Mouse (Mus musculus): ENCODE results near the gene 2810408A11Rik. TPM values are rescaled to one million over a fixed set of nuclear protein-coding genes. Genes with fewer than 3 reads are reported as not detected.

2810408A11Rik gene
- polyA plus RNA-seq, 1 experiment from 2014 or later: 7.9 TPM

DNA sequence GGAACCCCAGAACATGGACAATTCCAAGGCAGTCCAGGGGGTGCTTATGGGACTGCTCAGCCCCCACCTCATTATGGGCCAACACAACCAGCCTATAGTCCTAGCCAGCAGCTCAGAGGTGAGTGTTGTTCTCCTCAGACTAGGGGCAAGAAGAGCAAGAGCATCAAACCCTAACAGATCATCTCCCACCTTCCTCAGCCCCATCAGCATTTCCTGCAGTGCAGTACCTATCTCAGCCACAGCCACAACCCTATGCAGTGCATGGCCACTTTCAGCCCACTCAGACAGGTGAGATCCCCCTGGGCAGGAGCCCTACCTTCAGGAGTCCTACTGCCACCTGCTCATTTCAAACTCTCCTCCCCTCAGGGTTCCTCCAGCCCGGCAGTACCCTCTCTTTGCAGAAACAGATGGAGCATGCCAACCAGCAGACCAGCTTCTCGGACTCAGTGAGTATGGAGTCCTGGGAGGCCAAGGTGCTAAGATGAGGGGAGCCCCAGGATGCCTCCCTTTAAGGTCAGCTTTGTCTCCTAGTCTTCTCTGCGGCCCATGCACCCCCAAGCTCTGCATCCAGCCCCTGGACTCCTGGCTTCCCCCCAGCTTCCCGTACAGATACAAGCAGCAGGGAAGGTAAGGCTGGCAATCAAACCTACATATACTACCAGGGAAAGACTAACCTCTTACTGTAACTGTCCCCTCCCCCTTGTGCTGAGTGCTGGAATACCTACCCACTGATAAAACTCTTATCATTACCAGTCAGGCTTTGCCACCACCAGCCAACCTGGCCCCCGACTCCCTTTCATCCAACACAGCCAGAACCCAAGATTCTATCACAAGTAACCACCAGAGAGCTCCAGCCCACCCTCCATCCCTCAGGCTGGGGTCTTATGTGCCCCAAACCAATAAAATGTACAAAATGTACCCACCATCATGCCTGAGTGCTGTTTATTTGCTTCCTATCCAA is 15.2 kb upstream of the 2810408A11Rik start:
- H3K4me3 ChIP-seq (ENCODE audit: low read length): no peak overlapping the region
- no peaks in the 10 kb centered on the region for H3K27me3 ChIP-seq (ENCODE audit: control insufficient read depth, insufficient read depth, low read depth, low read length)

DNA sequence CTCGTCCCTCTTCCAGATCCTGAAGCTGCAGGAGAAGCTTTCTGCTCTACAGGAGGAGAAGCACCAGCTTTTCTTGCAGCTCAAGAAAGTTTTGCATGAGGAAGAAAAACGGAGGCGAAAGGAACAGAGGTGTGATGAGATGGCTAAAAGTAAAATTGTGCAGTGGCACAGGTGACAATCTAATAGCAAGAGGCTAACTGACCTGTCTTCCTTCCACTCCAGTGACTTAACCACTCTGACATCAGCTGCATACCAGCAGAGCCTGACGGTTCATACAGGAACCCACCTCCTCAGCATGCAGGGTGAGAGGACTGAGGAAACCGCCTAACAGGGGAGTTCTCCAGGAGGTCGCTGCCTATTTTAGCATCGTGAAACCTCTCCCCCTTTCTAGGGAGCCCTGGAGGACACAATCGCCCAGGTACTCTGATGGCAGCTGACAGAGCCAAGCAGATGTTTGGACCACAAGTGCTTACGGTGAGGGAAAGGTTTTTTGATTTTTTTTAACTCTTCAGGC is 14.2 kb upstream of the 2810408A11Rik start:
- Histone ChIP-seq H3K27me3 (ENCODE audit: control insufficient read depth, insufficient read depth, low read depth, low read length) (no peaks in the 10 kb centered on the region), H3K4me1 (replicated peaks; ENCODE audit: control insufficient read depth, insufficient read depth, low read length) (peaks cover 32% of the 10 kb centered on the region), H3K9ac (ENCODE audit: low read length) (peak overlapping the region; percentile 85), H3K27ac (ENCODE audit: low read length) (no peak overlapping the region), H3K36me3 (ENCODE audit: control insufficient read depth, insufficient read depth, low read length) (peaks cover 64% of the 10 kb centered on the region), H3K4me3 (ENCODE audit: low read length) (peak overlapping the region; percentile 98), H3K9me3 (ENCODE audit: control insufficient read depth, low read length) (no peaks in the 10 kb centered on the region), H3K4me2 (ENCODE audit: low read depth, low read length) (peak overlapping the region; percentile 93)
- 29% methylated on average over 9 of the region's 9 CpGs for WGBS
- no peak for ATAC-seq (ENCODE audit: low read depth)

More for the DNA sequence above, 15.2 kb upstream of the 2810408A11Rik start:
- Histone ChIP-seq H3K9me3 (ENCODE audit: control insufficient read depth, low read length) (no peaks in the 10 kb centered on the region), H3K9ac (ENCODE audit: low read length) (no peak overlapping the region), H3K36me3 (ENCODE audit: control insufficient read depth, insufficient read depth, low read length) (peaks cover 55% of the 10 kb centered on the region), H3K27ac (ENCODE audit: low read length) (no peak overlapping the region), H3K4me1 (replicated peaks; ENCODE audit: control insufficient read depth, insufficient read depth, low read length) (peaks cover 32% of the 10 kb centered on the region), H3K4me2 (ENCODE audit: low read depth, low read length) (no peak overlapping the region)
- 53% methylated on average over 5 of the region's 5 CpGs for WGBS
- no peak for ATAC-seq (ENCODE audit: low read depth)

DNA sequence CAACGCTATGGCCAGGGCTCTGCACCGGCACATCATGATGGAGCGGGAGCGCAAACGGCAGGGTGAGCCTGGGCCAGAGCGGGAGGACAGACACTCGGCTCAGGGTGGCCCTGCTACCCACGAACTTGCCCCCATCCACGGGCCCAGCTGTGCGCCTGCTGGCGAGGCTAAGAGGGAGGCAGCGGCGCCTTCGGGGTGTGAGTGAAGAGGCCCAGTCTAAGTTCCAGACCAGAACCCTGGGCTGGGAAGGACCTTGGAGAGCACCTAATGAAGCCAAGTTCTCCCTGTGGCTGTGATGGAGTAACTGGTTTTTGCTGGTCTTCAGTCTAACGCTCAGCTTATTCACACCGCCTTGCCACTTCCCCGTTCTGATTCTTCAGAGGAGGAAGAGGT is 13.6 kb upstream of the 2810408A11Rik start:
- ATAC-seq (ENCODE audit: low read depth): no peak; the same call in 1 of the 2 replicates
- Histone ChIP-seq H3K4me3 (ENCODE audit: low read length) (peak overlapping the region; percentile 98), H3K9me3 (ENCODE audit: control insufficient read depth, low read length) (no peaks in the 10 kb centered on the region), H3K4me2 (ENCODE audit: low read depth, low read length) (peak overlapping the region; percentile 93), H3K36me3 (ENCODE audit: control insufficient read depth, insufficient read depth, low read length) (peaks cover 67% of the 10 kb centered on the region), H3K27me3 (ENCODE audit: control insufficient read depth, insufficient read depth, low read depth, low read length) (no peaks in the 10 kb centered on the region), H3K9ac (ENCODE audit: low read length) (peak overlapping the region; percentile 85), H3K4me1 (replicated peaks; ENCODE audit: control insufficient read depth, insufficient read depth, low read length) (peaks cover 29% of the 10 kb centered on the region), H3K27ac (ENCODE audit: low read length) (peak overlapping the region; percentile 82)
- under 1% methylated on average over 17 of the region's 17 CpGs for WGBS

DNA sequence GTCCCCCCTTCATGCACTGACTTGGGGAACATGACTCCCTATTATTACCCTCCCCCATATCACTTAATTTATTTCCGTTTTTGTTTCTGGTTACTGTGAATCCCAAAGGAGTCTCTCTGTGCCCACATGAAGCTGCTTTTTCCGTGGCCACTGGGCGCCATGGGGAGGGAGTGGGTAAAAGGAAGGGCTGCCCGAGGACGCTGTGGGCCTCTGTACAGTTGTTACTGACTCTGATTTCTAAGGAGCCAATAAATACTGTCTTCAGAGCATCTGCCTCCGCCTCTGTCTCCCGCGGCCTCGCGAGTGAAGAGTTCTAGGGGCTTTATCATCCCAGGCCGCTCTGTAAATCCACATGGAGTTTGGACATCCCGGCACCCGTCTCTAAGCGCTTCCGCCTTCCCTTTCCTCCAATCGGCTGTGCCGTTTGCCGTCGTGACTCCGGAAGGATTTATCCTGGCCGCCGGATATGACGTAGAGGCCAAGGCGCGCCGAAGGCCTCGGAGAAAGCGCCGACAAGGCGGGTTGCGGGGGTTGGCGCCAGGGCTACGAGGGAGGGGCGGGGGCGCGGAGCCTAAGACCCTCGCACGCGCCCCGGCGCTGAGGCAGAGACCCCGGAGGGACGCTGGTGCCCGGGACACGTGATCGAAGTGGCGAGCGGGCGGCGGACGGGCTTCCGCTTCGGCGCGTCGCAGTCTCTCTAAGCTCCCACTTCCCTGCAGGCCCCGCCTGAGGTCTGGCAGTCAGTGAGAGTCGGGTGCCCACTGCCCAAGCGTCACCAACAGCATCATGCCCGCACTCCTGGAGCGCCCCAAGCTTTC is 13.0 kb upstream of the 2810408A11Rik start, which contains the start of gene Gps2:
Gene Gps2, plus strand, starts transcription at position 335 of the 818 bp plus-strand sequence.
- WGBS: 2% methylated on average over 57 of the region's 61 CpGs
- peak; percentile 90 for ATAC-seq (ENCODE audit: low read depth)

DNA sequence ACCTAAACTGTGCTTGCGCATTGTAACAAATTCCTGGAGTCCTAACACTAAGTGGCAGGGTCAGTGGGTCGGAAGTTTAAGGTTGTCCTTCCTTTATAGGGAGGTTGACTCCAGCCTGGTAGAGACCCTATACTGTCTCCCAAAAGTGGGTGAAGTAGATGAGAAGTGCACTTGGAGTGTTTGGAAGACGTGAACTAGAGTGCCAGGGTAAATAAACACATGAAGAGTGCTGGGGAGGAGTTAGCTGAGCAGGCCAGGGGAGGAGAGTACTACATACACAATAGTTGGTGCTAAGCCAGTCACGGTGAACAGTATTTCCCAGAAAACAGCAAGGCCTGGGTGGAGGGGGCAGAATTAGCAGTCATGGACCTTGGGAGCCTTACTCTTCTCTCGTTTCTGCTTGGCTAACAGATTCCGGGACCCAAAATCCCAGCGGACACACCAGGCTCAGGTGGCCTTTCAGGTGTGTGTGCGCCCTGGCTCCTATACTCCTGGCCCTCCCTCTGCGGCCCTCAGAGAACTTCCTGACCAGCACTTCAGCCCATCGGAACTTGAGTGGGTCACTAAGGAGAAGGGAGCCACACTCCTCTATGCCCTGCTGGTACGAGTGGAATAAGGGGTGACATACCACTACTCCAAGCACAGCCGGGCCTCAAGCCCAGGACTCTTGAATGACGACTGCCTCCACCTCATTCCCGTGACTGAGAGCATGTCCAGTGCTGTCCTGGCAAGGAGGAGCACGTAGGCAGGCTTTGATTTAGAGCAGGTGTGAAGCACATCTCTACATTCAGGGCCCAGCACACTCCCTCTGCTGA is 12.1 kb upstream of the 2810408A11Rik start:
- H3K4me2 ChIP-seq (ENCODE audit: low read depth, low read length): peak overlapping the region; percentile 93
- H3K36me3 ChIP-seq (ENCODE audit: control insufficient read depth, insufficient read depth, low read length): peaks cover 70% of the 10 kb centered on the region
- H3K9me3 ChIP-seq (ENCODE audit: control insufficient read depth, low read length): no peaks in the 10 kb centered on the region
- peak overlapping the region; percentile 98 for H3K4me3 ChIP-seq (ENCODE audit: low read length)
- 65% methylated on average over 15 of the region's 15 CpGs for WGBS
- no peaks in the 10 kb centered on the region for H3K27me3 ChIP-seq (ENCODE audit: control insufficient read depth, insufficient read depth, low read depth, low read length)
- H3K9ac ChIP-seq (ENCODE audit: low read length): peak overlapping the region; percentile 85
- H3K4me1 ChIP-seq (replicated peaks; ENCODE audit: control insufficient read depth, insufficient read depth, low read length): peaks cover 21% of the 10 kb centered on the region
- H3K27ac ChIP-seq (ENCODE audit: low read length): peak overlapping the region; percentile 82
- ATAC-seq (ENCODE audit: low read depth): peak; percentile 5; the same call in 1 of the 2 replicates

More for the DNA sequence above, 13.0 kb upstream of the 2810408A11Rik start, which contains the start of gene Gps2:
- peaks cover 68% of the 10 kb centered on the region for H3K36me3 ChIP-seq (ENCODE audit: control insufficient read depth, insufficient read depth, low read length)
- peak within 1 kb of the TSS; percentile 98 for H3K4me3 ChIP-seq (ENCODE audit: low read length)
- peak within 1 kb of the TSS; percentile 93 for H3K4me2 ChIP-seq (ENCODE audit: low read depth, low read length)
- H3K4me1 ChIP-seq (replicated peaks; ENCODE audit: control insufficient read depth, insufficient read depth, low read length): peaks cover 23% of the 10 kb centered on the region
- no peaks in the 10 kb centered on the region for H3K27me3 ChIP-seq (ENCODE audit: control insufficient read depth, insufficient read depth, low read depth, low read length)
- no peaks in the 10 kb centered on the region for H3K9me3 ChIP-seq (ENCODE audit: control insufficient read depth, low read length)
- peak within 1 kb of the TSS; percentile 82 for H3K27ac ChIP-seq (ENCODE audit: low read length)
- H3K9ac ChIP-seq (ENCODE audit: low read length): peak within 1 kb of the TSS; percentile 85

DNA sequence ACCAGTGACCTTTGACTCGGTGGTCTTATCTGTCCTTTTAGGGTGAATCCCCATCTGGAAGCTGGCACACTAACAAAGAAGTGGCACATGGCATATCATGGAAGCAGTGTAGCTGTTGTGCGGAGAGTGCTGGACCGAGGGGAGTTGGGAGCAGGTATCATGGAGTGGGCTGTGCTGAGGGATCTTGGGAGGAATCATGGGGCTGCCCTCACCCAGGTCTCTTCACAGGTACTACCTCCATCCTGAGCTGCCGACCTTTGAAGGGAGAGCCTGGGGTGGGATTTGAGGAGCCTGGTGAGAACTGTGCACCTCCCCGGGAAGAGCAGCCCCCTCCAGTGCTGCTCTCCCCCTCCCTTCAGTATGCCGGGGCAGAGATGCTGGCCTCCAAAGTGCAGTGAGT is 10.9 kb upstream of the 2810408A11Rik start:
- H3K9ac ChIP-seq (ENCODE audit: low read length): no peak overlapping the region
- no peak overlapping the region for H3K27ac ChIP-seq (ENCODE audit: low read length)
- no peaks in the 10 kb centered on the region for H3K27me3 ChIP-seq (ENCODE audit: control insufficient read depth, insufficient read depth, low read depth, low read length)
- H3K4me2 ChIP-seq (ENCODE audit: low read depth, low read length): no peak overlapping the region
- ATAC-seq (ENCODE audit: low read depth): no peak
- peaks cover 74% of the 10 kb centered on the region for H3K36me3 ChIP-seq (ENCODE audit: control insufficient read depth, insufficient read depth, low read length)
- H3K4me1 ChIP-seq (replicated peaks; ENCODE audit: control insufficient read depth, insufficient read depth, low read length): peaks cover 21% of the 10 kb centered on the region
- 88% methylated on average over 6 of the region's 6 CpGs for WGBS
- no peaks in the 10 kb centered on the region for H3K9me3 ChIP-seq (ENCODE audit: control insufficient read depth, low read length)
- H3K4me3 ChIP-seq (ENCODE audit: low read length): no peak overlapping the region

DNA sequence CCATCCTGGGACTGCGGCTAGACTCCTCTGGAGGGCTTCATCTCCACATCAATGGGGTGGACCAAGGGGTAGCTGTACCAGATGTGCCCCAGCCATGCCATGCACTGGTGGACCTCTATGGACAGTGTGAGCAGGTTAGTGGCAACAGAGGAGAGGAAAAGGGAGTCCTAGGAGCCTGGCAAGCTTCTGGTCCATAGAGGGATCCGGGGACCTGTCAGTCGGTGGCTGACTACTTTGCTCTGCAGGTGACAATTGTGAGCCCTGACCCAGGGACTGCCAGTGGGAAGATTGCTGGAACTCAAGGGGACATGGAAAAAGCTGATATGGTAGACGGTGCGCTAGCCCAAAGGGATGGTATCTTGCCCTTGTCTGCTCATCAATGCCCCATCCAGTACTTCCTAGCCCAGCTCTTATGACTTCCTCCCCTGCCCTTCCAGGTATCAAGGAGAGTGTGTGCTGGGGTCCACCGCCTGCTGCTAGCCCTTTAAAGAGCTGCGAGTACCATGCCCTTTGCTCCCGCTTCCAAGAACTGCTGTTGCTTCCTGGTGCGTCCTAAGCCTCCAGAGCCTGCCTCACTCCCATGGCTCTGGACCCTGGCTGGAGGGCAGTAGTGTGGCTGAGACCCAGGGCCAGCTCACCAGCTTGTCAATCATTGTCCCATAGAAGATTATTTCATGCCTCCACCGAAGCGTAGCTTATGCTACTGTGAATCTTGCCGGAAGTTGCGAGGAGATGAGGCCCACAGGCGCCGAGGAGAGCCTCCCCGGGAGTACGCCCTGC is 10.2 kb upstream of the 2810408A11Rik start:
- Histone ChIP-seq H3K4me2 (ENCODE audit: low read depth, low read length) (no peak overlapping the region), H3K9me3 (ENCODE audit: control insufficient read depth, low read length) (no peaks in the 10 kb centered on the region), H3K4me1 (replicated peaks; ENCODE audit: control insufficient read depth, insufficient read depth, low read length) (peaks cover 21% of the 10 kb centered on the region), H3K9ac (ENCODE audit: low read length) (no peak overlapping the region), H3K4me3 (ENCODE audit: low read length) (no peak overlapping the region), H3K36me3 (ENCODE audit: control insufficient read depth, insufficient read depth, low read length) (peaks cover 75% of the 10 kb centered on the region), H3K27ac (ENCODE audit: low read length) (no peak overlapping the region), H3K27me3 (ENCODE audit: control insufficient read depth, insufficient read depth, low read depth, low read length) (no peaks in the 10 kb centered on the region)
- WGBS: 91% methylated on average over 17 of the region's 17 CpGs
- ATAC-seq (ENCODE audit: low read depth): no peak

DNA sequence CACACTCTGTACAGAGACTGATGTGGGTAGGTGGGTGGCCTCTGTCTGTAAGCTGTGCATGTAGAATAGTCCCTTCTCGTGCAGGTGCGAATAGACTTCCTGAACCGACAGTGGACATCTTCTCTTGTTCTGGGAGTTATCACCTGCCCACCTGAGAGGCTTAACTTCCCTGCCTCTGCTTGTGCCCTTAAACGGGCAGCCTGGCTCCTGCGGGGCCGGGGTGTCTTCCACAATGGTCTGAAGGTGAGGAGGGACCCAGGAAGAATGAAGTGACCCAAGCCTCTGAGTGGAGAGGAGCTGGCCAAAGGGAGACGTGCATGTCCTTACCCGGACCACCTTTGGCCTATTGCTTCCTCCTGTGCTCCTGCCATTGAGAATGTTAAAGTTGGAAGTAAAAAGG is 9.4 kb upstream of the 2810408A11Rik start:
- Histone ChIP-seq H3K4me1 (replicated peaks; ENCODE audit: control insufficient read depth, insufficient read depth, low read length) (peaks cover 15% of the 10 kb centered on the region), H3K4me3 (ENCODE audit: low read length) (no peak overlapping the region), H3K4me2 (ENCODE audit: low read depth, low read length) (no peak overlapping the region), H3K27me3 (ENCODE audit: control insufficient read depth, insufficient read depth, low read depth, low read length) (no peaks in the 10 kb centered on the region), H3K9me3 (ENCODE audit: control insufficient read depth, low read length) (no peaks in the 10 kb centered on the region), H3K9ac (ENCODE audit: low read length) (no peak overlapping the region), H3K27ac (ENCODE audit: low read length) (no peak overlapping the region), H3K36me3 (ENCODE audit: control insufficient read depth, insufficient read depth, low read length) (peaks cover 74% of the 10 kb centered on the region)
- ATAC-seq (ENCODE audit: low read depth): no peak
- 88% methylated on average over 8 of the region's 8 CpGs for whole genome bisulfite sequencing

Data from lung, embryonic 16.5 days (tissue).